Mouse (Mus musculus) cerebellum, postnatal 36 days (tissue): ENCODE data around the gene Chn2.

Experiments
- DNase-seq, 2 experiments: peaks; one replicate each; pipeline ENCODE4 v3.0.0; 2021 to 2022; ENCODE audit warnings: mixed read lengths in 2 of 2

Chn2 gene

DNA sequence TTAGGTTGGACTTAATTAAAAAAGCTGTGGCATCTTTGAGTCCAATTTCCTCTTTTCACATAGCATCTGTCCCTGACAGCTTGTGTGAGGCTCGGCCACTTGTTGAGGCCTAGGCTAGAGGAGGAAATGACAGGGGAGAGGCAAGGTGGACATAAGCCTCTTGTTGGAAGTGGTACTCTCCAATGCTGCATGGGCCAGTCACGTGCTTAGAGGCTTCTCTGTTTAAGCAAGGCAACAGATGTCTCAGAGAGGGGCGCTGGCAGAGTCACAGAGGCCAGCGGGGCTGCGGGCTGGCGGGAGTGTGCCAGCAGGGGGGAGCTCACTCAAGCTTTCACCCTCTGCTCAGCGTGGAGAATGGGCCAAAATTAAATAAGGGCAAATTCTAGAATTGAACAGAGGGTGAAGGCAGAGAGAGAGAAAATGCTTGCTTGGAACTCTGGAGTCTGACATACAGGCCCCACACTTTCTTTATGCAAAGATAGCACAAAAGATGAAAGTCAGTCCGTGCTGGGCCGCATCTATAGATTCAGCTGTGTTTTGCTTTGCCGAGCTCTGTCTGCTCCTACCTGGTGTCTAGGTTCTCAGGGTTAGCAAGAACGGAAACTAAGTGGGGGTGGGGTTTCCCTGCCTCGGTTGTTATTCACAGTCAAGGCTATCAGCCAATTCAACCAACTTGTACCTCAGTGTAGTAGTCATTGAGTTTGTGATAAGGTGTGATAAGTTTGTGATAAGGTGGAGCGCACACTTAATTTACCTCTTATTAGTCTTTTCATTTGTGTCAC lies 80.7 kb downstream of the Chn2 start:
- DNase-seq = peak; percentile 95 to 96

DNA sequence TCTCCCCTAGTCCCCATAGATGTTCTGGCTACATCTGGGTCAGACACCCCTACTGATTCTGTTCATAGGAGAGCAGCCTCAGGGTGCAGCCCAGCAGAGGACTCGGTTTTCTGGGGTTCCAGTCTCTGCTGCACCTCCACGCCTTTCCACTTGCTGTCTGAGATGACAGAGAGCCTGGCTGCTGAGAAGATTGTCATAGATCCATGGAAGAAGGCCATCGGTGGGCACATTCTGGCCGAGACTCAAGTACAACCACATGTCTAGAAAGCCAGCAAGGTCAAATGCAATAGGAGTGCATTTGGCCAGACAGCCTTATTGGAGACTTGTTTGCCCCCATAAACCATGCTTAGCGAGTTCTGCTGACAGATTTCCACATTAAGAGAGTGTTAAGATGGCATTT lies 81.5 kb downstream of the Chn2 start:
- no peak for DNase-seq

DNA sequence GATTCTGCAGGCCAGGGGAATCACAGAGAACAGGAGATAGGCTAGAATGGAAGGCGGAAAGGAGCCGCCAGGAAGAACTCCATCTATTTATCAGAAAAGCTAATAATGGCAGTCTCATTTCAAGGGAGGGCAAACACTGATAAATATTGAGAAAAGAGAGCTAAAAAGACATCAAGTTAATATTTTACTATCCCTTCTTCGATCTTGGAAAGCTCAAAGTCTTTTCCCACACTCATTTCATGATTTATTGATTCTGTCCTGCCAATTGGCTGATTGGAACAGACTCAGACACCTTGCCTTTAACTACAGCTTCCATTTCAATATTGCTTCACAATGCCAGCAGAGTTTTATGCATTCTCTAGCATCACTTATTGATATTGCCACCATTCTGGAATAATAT lies 85.2 kb downstream of the Chn2 start:
- no peak for DNase-seq

DNA sequence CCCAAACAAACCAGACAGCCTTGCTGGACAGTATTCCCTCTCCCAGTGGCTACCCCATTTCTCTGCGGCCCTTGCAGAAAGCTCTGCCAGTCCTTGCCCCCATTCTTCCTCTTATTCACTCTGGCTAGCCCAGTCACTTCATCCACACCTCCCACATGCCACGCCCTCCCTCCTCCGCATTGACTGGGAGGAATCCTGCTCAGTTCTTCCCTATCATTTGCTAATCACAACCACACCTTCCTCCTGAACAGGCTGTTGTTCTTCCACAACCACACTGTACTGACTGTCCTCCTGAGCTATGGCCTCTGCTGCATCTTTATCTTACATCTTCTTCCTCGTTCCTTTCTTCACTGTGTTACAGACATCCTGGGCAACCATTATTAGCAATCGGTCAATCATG lies 86.2 kb downstream of the Chn2 start:
- no peak for DNase-seq

DNA sequence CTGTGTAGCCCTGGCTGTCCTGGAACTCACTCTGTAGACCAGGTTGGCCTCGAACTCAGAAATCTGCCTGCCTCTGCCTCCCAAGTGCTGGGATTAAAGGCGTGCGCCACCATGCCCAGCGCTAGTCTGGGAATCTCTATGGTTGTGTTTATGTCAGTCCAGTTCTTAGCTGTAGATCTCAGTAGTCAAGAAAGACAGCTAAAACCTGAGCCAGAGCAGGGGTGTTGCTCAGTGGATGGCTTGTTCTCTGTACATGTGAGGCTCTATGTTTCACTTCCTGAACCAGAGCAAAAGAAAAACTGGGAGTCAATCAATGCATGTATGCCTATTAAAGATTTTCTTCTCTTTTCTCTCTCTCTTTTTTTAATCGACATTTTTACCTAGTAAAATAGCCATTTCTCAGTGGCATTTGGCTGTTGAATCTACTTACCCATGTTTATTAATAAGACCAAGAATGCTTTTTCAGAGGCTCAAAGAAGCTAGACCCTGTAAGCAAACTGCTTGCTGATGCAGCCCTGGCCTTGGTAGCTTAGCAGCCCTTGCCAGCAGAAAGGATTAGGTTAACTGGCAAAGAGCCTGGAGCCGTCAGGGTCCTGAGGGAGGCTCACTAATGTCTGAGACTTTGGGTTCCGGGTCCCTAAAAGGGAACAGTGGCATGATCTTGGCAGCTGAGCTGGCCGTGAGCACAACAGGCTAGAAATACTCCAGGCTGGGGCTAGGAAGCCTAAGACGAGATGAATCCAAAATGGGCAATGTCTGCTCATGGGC lies 87.1 kb downstream of the Chn2 start:
- peak; percentile 73 to 75 for DNase-seq

DNA sequence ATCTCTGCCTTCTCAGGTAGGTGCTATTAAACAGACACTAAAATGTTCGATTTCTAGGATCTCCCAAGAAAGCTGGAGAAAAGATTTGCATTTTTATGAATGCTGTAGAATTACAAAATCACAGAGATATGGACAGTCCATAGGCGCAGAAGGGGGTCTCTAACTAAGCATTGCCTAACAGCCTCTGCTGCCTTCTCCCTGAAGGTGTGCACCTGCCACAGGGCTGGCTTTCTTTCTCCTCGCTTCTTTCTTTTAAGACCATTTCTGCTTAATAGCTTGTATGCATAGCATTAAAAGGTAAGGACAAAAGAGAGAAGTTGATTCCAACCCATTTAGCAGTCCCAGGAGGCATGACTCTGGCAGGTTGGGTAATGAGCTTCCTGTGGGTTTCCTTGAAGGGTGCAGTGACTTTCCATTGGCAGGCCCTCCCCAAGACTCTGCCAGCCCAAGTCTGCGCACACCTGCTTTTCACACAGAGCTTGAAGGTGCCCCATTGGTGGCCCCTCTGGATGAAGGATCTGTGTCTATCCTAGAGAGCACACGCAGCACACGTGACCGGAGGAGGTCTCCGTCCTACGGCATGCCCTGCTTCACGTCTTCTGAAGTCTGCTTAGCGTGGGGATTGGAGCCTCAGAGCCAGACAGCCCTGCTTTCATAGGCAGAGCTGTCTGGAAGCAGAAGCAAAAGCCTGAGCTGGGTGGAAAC lies 87.8 kb downstream of the Chn2 start:
- DNase-seq = no peak

DNA sequence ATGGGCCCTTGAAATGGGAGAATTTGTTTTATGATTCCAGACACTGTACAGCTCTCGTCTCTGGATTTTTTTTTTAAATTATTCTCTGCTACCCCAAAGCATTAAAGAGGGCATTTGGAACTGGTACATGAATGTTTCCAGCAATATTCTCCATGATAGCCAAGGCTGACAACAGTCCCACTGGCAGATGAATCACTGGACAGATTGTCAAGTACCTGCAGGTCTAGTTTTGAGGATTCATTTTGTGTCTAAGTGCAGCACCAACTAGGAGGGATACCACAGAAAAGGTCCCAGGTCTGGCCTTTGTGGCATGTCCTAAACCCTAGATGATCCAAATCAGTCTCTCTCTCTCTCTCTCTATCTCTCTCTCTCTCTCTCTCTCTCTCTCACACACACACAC lies 89.3 kb downstream of the Chn2 start:
- DNase-seq = no peak

DNA sequence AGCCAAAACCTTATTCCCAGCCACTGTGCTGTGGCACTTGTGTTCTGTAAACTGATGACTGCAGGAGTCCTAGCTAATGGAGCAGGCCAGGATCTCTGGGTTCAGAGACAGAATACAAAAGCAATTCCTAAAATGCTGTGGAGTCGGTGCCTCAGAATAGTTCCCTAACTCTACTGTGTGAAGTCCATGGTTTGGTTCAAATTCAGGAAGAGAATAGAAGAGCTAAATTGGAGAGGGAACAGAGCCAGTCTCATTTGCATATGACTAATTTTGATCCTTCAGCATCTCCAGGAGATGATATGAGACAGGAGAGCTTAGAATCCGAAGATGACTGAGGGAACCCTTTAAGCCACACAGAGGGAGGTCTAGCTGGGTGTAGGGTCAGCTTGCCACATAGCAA lies 90.2 kb downstream of the Chn2 start:
- no peak for DNase-seq

DNA sequence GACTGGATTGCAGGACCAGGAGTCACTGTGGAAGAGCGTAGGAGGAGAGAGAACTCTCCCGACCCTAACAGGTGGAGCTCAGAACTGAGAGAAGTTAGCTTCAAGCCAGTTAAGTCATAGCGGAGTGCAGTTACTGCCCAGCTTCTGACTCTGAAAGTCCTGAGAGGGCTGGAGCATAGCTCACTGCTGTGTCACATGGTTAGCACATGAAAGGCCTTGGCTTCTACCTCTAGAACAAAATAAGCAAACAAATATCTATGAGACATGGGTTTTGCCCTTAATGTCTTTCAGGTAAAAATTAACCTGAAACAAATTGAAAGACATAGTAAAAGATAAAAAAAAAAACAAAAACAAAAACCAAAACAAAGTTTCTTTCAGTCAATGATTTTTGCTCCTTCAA lies 91.5 kb downstream of the Chn2 start:
- DNase-seq = no peak

DNA sequence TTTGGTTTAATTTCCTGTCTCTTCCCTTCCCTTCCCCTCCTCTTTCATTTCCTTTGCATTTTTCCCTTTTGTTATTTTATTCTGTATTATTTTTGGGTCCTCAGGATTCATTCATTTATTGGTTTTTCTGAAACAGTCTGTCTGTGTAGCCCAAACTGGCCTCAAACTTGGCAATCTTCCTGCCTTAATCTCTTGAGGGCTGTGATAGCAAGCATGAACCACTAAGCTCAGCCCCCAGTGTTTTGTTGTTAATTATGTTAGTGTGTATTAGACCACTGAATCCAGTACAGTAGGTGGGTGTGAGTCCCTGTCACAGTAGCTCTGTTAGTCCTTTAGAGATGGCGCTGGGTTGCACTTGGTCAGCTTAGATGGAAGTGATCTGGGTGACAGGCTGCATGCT lies 93.2 kb downstream of the Chn2 start:
- no peak for DNase-seq

DNA sequence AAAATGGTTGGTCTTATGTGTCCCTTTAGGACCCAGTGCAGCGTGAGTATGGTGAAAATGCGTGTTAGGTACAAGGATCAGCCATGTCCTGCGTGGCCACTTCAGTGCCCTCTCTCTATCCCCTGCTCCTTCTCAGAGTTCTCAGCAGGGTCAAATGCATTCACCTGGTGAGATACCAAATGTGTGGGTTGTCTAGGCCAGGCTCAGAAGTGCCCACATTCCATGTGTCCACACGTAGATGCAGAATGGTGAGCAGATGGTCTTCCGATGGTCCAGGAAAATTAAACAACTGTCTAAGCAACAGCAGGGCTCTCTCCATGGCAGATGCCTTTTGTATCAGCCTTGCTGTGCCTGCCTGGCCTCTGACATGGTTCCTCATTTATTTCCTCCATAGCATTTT lies 93.9 kb downstream of the Chn2 start:
- DNase-seq = peak; percentile 49 to 57

DNA sequence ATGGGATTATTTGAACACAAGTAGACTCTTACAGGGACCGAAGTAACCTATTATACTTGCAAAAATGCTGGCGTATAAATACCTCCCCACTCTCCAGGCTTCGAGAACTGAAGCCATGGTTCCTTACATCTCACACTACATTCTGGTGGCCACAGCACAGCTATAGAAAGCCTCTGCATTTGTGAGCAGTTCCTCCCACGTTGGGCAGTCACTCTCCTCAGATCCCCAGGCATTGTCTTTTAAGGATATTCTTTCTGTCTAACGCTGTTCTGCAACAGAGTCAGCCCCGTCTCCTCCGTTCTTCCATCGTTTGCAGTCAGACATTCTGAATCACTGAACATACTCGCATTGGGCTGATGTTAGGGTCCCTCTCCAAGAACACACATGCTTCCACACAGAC lies 98.8 kb downstream of the Chn2 start:
- DNase-seq = no peak

DNA sequence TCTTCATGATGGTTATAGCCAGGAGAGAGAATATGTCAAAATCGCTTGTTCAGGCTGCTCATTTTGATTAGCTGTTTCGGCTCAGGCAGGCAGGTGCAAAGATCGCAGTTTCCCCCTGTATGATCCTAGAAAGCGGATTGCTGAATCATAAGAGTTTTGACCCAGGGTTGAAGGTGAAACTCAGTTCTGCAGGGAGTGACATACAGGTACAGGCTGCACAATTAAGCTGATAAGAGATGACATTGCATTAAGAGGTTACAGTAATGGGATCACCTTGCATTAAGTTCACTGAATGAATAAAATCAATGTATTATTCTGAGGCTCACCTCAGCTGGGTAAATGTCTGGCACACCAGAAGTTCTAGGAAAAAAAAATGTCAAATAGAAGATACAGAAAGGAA lies 101.1 kb downstream of the Chn2 start:
- DNase-seq = no peak

DNA sequence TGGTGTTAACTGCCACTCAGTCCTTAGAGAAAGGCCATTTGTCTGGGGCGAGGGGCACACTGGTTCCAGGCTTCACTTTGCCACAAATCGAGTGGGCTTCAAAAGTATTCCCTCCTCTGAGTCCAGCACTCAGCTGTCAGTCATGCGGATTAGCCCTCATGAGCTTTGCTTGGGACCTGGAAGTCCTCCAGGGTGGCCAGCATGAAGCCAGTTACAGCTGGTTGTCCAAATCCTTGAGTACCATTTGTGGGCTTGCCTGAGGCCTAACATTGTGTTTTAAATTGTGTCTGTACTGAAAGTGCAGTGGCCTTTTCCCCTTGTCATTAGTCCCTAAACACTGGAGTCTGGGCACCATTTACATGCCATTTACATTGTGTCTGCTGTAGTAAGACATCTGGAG lies 101.8 kb downstream of the Chn2 start:
- DNase-seq = no peak

DNA sequence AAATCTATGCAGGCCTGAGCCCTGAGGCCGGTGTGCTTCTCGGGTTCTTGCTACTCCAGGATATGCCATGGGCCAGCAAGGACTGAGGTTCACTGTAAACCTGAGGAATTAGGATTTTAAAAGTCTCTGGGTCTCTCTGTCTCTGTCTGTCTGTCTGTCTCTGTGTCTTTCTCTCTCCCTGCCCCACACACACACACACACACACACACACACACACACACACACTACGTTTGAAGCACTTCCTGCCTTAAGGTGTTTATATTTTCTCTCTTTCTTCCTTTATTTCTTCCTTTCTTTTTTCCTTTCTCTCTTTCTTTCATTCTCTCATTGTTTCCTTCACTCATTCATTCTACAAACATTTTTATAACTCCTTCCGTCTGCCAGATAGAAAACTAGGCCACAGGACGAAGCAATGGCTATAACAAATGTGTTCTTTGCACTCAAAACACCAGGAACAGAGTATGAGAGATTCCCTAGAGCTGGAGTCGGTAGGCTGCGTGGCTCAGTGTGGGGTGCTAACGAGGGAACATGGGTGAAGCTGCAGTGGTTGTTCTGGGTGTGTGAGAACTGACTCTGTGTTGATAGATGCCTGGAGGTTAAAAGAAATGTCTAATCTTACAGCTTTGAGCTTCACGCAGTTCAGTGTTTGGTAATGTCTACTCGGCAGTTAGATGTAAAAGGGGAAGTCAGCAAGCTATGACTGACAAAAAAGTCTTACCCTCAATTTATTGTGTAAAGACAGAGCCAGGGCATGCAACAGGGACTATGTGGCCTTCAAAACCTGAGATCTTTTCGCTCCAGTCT lies 103.7 kb downstream of the Chn2 start:
- no peak for DNase-seq

DNA sequence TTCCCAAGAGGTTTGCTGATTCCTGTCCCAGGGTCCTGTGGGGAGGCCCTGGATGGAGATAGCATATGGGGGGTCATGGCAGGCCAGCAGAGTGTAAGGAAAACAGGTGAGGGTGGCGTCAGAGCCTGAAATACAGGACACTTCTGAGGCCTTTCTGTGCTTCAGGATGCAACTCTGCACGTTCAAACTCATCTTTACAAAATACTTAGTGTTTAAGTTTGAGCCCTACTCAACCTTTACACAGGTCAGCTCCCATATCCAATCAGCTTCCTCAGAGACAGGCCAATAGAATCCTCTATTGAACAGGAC lies 104.3 kb downstream of the Chn2 start:
- no peak for DNase-seq

DNA sequence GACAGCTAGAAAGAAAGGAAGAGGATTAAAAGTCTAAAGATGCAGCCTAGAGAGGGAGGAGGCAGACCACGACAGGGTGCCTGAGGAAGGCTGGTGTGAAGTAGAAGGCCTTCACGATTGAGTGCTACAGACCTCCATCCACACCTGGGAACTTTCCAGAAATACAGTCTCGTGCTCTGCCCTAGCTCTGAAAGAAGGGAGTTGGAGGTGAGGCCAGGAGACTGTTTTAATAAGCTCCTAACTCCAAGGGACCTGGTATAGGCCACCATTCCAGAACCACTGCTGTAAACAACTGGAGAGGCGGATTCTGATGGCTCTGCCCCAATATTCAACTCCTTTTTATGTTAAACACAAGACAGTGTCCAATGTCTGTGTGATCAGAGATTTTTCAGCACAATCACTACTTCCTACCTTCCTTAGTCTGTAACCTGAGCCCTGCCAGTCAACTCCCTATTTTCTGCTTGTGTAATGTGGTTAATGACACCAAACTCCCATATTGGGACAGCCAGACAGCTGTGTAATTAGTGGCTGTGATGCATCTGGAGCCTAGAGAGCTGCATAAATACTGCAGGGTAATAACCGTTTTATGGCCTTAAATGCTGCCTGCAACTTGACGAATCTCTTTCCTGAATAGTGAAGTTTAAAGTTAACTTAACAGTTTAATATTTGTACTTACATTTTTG lies 109.6 kb downstream of the Chn2 start:
- no peak for DNase-seq

DNA sequence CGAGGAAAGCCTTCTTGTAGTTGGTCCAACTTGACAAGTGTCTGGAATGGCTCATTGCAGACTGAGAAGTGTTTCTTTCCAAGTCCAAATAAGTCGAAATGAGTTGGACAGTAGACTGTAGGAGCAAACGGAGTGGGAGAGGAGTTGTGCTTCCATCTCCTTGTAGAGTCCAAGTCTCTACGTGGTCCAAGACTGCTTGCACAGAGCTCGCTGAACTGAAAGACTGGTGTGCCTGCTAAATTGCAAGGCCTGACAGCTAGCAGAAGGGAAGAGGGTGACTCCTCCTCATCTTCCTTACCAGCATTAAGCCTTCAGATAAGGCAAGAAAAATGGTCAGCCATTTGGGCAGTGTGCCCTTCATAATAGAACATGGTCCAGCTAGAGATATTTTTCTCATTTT lies 111.5 kb downstream of the Chn2 start:
- no peak for DNase-seq

DNA sequence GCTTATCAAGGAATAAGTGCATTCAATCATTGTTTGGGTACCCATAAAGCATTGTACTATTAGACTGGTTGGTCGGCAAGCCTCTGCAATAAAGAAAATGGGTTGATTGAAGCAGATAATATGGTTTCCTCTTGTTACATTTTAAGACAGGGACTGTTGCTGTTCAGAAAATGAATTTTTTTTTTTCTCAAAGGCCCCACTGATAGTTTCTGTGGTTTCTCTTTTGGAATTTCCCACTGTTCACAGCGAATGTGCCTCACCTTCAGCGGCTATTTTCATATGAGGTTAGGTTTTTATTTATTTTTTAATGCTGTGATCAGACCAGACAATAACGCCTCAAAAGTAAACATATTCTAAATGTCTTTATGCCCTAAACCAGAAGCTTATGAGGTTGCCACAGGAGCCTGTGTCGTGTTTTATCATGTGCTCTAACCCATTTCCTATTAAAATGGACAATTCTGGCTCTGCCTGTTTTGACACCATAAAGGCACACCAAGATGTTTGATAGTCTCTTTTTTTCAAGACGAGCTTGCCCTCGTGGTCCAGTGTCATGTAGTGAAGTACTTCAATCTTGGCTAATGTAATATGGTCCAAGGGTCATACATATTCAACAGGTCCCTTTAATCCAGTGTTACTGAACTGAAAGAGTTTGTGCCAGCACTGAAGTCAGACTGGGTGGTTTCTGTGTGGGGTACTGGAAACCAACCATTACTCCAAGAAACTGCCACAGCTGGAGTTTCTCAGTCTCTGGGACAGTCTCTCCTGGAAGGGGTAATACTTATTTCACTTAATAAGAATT lies 112.3 kb downstream of the Chn2 start:
- no peak for DNase-seq

DNA sequence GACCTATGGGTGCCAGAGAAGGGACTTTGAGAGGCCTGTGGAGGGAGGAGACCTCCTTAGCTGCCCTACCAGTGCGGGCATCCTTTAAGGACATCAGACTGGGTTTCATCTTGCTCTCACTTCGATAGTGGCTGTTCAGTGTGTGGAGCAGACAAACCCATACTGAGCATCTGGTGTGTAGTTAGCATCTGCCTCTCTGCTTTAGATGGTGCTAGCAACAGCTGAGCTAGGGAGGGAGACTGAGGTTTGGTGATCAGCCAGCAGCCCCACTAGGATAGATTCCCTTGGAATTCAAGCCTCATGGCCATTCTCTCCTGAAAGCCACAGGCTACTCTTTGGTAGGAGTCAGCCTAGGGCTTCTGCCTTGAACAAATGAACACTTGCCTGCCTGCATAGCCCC lies 117.7 kb downstream of the Chn2 start:
- DNase-seq = no peak

DNA sequence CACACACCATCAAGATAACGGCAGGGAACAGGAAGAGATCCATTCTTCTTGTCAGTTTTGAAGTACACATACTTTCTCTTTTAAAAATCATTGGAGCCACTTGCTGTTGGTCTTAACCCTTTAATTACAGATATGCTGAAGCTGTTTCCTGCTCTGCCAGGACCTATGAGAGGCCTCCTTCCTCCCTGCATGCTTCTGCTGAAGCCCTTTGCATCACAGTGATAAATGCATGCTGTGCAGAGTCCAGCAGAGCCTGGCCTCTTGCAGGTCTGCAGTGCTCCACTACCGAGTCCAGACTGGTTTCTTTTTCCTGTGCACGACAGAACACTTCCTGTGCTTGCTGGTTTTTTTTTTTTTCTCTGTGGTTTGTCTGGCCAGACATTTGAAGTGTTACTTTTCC lies 119.0 kb downstream of the Chn2 start:
- DNase-seq = no peak

DNA sequence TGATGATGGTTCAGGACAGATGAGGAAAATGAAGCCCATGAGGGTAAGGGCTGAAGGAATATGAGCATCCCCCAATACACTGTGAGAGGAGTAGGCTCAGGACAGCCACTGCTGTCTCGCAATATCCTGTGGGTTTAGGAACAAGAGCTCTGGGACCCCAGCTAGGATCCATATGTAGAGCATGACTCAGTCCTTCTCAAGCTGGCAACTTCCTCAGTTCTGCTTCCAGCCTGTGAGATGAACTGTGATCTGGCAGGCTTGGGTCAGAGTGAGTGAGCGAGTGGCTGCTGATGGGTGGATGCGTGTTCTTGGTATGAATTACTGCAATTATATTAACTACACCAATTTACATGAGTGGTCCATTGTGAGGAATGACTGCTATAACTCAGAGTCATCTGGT lies 121.3 kb downstream of the Chn2 start:
- peak; percentile 42 to 60 for DNase-seq
